Mouse (Mus musculus) urinary bladder, postnatal 10 days (tissue): ENCODE measurements around the gene Slc41a1.

Source experiments
- DNase-seq: peaks from one replicate; pipeline ENCODE4 v3.0.0; 2022; ENCODE audit warnings: low spot score

Slc41a1 gene

GRCm38 (mm10) chr1:131886641-131887040, 59.3 kb downstream of the Slc41a1 start:
- DNase-seq = no peak

- no peak for DNase-seq
These were observed 62.9 kb downstream of the Slc41a1 start for GRCm38 (mm10) chr1:131890043-131890658.

- DNase-seq = no peak
These were observed 64.1 kb downstream of the Slc41a1 start for GRCm38 (mm10) chr1:131891436-131891835.
